Mouse (Mus musculus) lung, embryonic 16.5 days (tissue): ENCODE data around the gene Vamp2. TPM values are rescaled to one million over a fixed set of nuclear protein-coding genes. Genes with fewer than 3 reads are reported as not detected.

Experiments
- ATAC-seq: fragments of 200-750 bp; cut with Nextera tagmentation; 2 replicates; pipeline ENCODE4 v1.8.0; 2017; ENCODE audit warnings: low read depth, mild to moderate bottlenecking, moderate library complexity
- H3K27ac ChIP-seq: fragments of 300-500 bp; sonication (generic); 2 replicates; pipeline ENCODE4 v1.5.1; 2014; ENCODE audit warnings: mild to moderate bottlenecking, control low read depth, low read length
- H3K27me3 ChIP-seq: fragments of 300-500 bp; sonication (generic); 2 replicates; pipeline ENCODE4 v1.6.1; 2014; ENCODE audit warnings: low read depth, low read length, mixed read lengths; ENCODE audit not compliant: control insufficient read depth, insufficient read depth
- H3K36me3 ChIP-seq: fragments of 300-500 bp; sonication (generic); 2 replicates; pipeline ENCODE4 v1.6.1; 2014; ENCODE audit warnings: low read length; ENCODE audit not compliant: control insufficient read depth, insufficient read depth
- H3K4me1 ChIP-seq: fragments of 300-500 bp; sonication (generic); replicated peaks from 2 replicates; pipeline ENCODE4 v1.6.1; 2014; ENCODE audit warnings: low read length, mixed read lengths; ENCODE audit not compliant: control insufficient read depth, insufficient read depth
- H3K4me2 ChIP-seq: fragments of 300-500 bp; sonication (generic); 2 replicates; pipeline ENCODE4 v1.6.1; 2014; ENCODE audit warnings: low read depth, low read length, control low read depth
- H3K4me3 ChIP-seq: fragments of 300-500 bp; sonication (generic); 2 replicates; pipeline ENCODE4 v1.5.1; 2014; ENCODE audit warnings: mild to moderate bottlenecking, low read length, control low read depth
- H3K9ac ChIP-seq: fragments of 300-500 bp; sonication (generic); 2 replicates; pipeline ENCODE4 v1.6.1; 2014; ENCODE audit warnings: low read length, control low read depth
- H3K9me3 ChIP-seq: fragments of 300-500 bp; sonication (generic); 2 replicates; pipeline ENCODE4 v1.6.1; 2016; ENCODE audit warnings: low read length; ENCODE audit not compliant: control insufficient read depth
- WGBS: fragments of 180-500 bp; shearing (Covaris S2); extraction: QIAGEN DNeasy Blood & Tissue Kit; methylation state at CpG from one replicate; pipeline ENCODE4 v1.1.7; 2014; 5-methylcytosine and 5-hydroxymethylcytosine counted together
- polyA plus RNA-seq: library from polyadenylated mRNA; unstranded; fragments of >200 nt; fragmentation: Nextera tagmentation; extraction: Ambion mirVana; gene quantifications from 2 replicates; pipeline ENCODE4 v1.2.1, GENCODE M21; 2015

Vamp2 gene
- polyA plus RNA-seq, 1 experiment from 2014 or later, result 85.2 TPM

- Histone ChIP-seq H3K9me3 (no peaks in the 10 kb centered on the region), H3K9ac (no peak overlapping the region), H3K4me3 (no peak overlapping the region), H3K4me1 (peaks cover 11% of the 10 kb centered on the region; the same call in 1 of the 2 replicates), H3K4me2 (no peak overlapping the region), H3K27me3 (no peaks in the 10 kb centered on the region), H3K36me3 (peaks cover 62% of the 10 kb centered on the region), H3K27ac (no peak overlapping the region)
- WGBS, result 88% methylated on average over 11 of the region's 11 CpGs
- no peak for ATAC-seq
Observed at GRCm38 (mm10) chr11:69107676-69108075, 19.4 kb downstream of the Vamp2 start.

GRCm38 (mm10) chr11:69108223-69108622 lies 19.9 kb downstream of the Vamp2 start:
- H3K9me3 ChIP-seq, result no peaks in the 10 kb centered on the region
- peaks cover 57% of the 10 kb centered on the region for H3K36me3 ChIP-seq
- H3K27ac ChIP-seq, result no peak overlapping the region
- H3K4me3 ChIP-seq, result no peak overlapping the region
- H3K4me2 ChIP-seq, result no peak overlapping the region
- 89% methylated on average over 9 of the region's 9 CpGs for WGBS
- H3K4me1 ChIP-seq, result peaks cover 11% of the 10 kb centered on the region; the same call in 1 of the 2 replicates
- H3K27me3 ChIP-seq, result no peaks in the 10 kb centered on the region
- H3K9ac ChIP-seq, result no peak overlapping the region
- ATAC-seq, result no peak

- peaks cover 46% of the 10 kb centered on the region for H3K36me3 ChIP-seq
- 81% methylated on average over 13 of the region's 13 CpGs for WGBS
Observed at GRCm38 (mm10) chr11:69109032-69109900, 21.0 kb downstream of the Vamp2 start.

GRCm38 (mm10) chr11:69110319-69111046 lies 22.2 kb downstream of the Vamp2 start:
- Histone ChIP-seq H3K36me3 (peaks cover 34% of the 10 kb centered on the region), H3K4me2 (peak overlapping the region; percentile 65), H3K27me3 (no peaks in the 10 kb centered on the region), H3K4me3 (peak overlapping the region; percentile 55), H3K4me1 (peaks cover 11% of the 10 kb centered on the region; the same call in 1 of the 2 replicates), H3K9ac (peak overlapping the region; percentile 64), H3K27ac (peak overlapping the region; percentile 45; the same call in 1 of the 2 replicates), H3K9me3 (no peaks in the 10 kb centered on the region)
- under 1% methylated on average over 29 of the region's 30 CpGs for WGBS
- peak; percentile 81 for ATAC-seq

More at GRCm38 (mm10) chr11:69109032-69109900, 21.0 kb downstream of the Vamp2 start:
- no peak for ATAC-seq
- no peak overlapping the region for H3K4me3 ChIP-seq
- no peak overlapping the region for H3K27ac ChIP-seq
- H3K4me1 ChIP-seq, result peaks cover 11% of the 10 kb centered on the region; the same call in 1 of the 2 replicates
- H3K27me3 ChIP-seq, result no peaks in the 10 kb centered on the region
- H3K9me3 ChIP-seq, result no peaks in the 10 kb centered on the region
- no peak overlapping the region for H3K9ac ChIP-seq
- H3K4me2 ChIP-seq, result no peak overlapping the region

GRCm38 (mm10) chr11:69111051-69111810 lies 22.9 kb downstream of the Vamp2 start:
- H3K9ac ChIP-seq, result peak overlapping the region; percentile 64
- H3K4me2 ChIP-seq, result peak overlapping the region; percentile 65
- H3K27me3 ChIP-seq, result no peaks in the 10 kb centered on the region
- peaks cover 27% of the 10 kb centered on the region for H3K36me3 ChIP-seq
- no peak overlapping the region for H3K27ac ChIP-seq
- H3K4me3 ChIP-seq, result peak overlapping the region; percentile 55
- 0 out of 2 replicates have a peak, but pooled peaks have one; percentile 1 for ATAC-seq
- WGBS, result 5% methylated on average over 21 of the region's 21 CpGs
- peaks cover 11% of the 10 kb centered on the region; the same call in 1 of the 2 replicates for H3K4me1 ChIP-seq
- H3K9me3 ChIP-seq, result no peaks in the 10 kb centered on the region

GRCm38 (mm10) chr11:69111865-69112264 lies 23.6 kb downstream of the Vamp2 start:
- Histone ChIP-seq H3K9ac (no peak overlapping the region), H3K4me3 (no peak overlapping the region), H3K36me3 (peaks cover 24% of the 10 kb centered on the region), H3K9me3 (no peaks in the 10 kb centered on the region), H3K27ac (no peak overlapping the region), H3K4me1 (peaks cover 11% of the 10 kb centered on the region; the same call in 1 of the 2 replicates), H3K4me2 (no peak overlapping the region; the same call in 1 of the 2 replicates), H3K27me3 (no peaks in the 10 kb centered on the region)
- WGBS, result 60% methylated on average over 4 of the region's 4 CpGs
- no peak for ATAC-seq

- H3K27ac ChIP-seq, result no peak overlapping the region
- H3K9ac ChIP-seq, result no peak overlapping the region
- 58% methylated on average over 3 of the region's 3 CpGs for WGBS
- peaks cover 16% of the 10 kb centered on the region; the same call in 1 of the 2 replicates for H3K4me1 ChIP-seq
- no peaks in the 10 kb centered on the region for H3K9me3 ChIP-seq
- no peak for ATAC-seq
- no peak overlapping the region for H3K4me3 ChIP-seq
- no peak overlapping the region for H3K4me2 ChIP-seq
- no peaks in the 10 kb centered on the region for H3K27me3 ChIP-seq
- H3K36me3 ChIP-seq, result peaks cover 6% of the 10 kb centered on the region
Observed at GRCm38 (mm10) chr11:69114018-69114417, 25.7 kb downstream of the Vamp2 start.

GRCm38 (mm10) chr11:69114621-69115020 lies 26.3 kb downstream of the Vamp2 start:
- H3K4me2 ChIP-seq, result no peak overlapping the region
- H3K27me3 ChIP-seq, result no peaks in the 10 kb centered on the region
- H3K4me3 ChIP-seq, result no peak overlapping the region
- 74% methylated on average over 3 of the region's 3 CpGs for WGBS
- peaks cover 17% of the 10 kb centered on the region for H3K4me1 ChIP-seq
- no peaks in the 10 kb centered on the region for H3K9me3 ChIP-seq
- no peak overlapping the region for H3K27ac ChIP-seq
- no peak overlapping the region for H3K9ac ChIP-seq
- H3K36me3 ChIP-seq, result peaks cover under 1% of the 10 kb centered on the region; the same call in 1 of the 2 replicates
- no peak for ATAC-seq
